Mouse (Mus musculus): ENCODE results near the gene Polr2a. TPM values are rescaled to one million over a fixed set of nuclear protein-coding genes. Genes with fewer than 3 reads are reported as not detected.

Gene Polr2a
- polyA plus RNA-seq, 1 experiment from 2014 or later: 14.0 TPM

DNA sequence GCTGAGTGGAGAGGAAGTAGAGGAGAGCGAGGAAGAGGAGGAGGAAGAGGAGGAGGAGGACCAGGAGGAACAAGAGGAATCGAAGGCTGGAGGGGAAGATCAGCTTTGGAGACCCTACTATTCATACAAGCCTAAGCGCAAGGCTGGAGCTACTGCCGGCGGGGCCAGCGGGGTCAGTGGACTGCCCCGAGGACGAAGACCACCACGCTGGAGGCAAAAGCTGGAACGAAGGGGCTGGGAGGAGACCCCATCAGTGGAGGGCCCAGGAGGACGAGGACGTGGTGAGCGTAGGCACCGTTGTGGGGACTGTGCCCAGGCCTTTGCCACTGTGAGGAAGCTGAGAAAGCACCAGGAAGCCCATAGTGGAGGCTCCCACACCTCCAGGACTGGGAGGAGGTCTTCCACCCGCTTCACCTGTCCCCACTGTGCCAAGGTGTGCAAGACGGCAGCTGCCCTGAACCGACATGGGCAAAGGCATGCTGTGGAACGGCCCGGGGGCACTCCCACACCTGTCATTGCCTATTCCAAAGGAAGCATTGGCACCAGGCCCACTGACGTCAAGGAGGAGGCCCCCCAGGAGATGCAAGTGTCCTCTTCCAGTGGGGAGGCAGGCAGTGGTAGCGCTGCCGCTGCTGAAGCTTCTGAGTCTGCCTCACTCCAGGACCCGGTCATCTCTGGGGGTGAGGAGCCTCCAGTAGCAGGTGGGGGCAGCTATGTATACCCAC is 20.0 kb upstream of the Polr2a start:
- H3K36me3 ChIP-seq (ENCODE audit: control insufficient read depth, insufficient read depth): peaks cover 17% of the 10 kb centered on the region; the same call in 1 of the 2 replicates
- ATAC-seq: no peak
- H3K27ac ChIP-seq (ENCODE audit: low read depth, low read length): no peak overlapping the region
- H3K27me3 ChIP-seq (replicated peaks; ENCODE audit: control insufficient read depth, insufficient read depth, low read length): no peaks in the 10 kb centered on the region
- WGBS: 71% methylated on average over 23 of the region's 23 CpGs
- no peak for TF ChIP-seq CTCF (IDR thresholded peaks at IDR 0.05; ENCODE audit: low read depth)
- no peaks in the 10 kb centered on the region for H3K4me1 ChIP-seq (replicated peaks; ENCODE audit: control insufficient read depth, insufficient read depth, low read length)
- H3K4me2 ChIP-seq (replicated peaks; ENCODE audit: low read depth): no peak overlapping the region
- H3K4me3 ChIP-seq (ENCODE audit: low read depth, low read length): no peak overlapping the region
- no peak overlapping the region for H3K9ac ChIP-seq (ENCODE audit: low read depth, low read length)
- H3K9me3 ChIP-seq (ENCODE audit: control insufficient read depth): no peaks in the 10 kb centered on the region

DNA sequence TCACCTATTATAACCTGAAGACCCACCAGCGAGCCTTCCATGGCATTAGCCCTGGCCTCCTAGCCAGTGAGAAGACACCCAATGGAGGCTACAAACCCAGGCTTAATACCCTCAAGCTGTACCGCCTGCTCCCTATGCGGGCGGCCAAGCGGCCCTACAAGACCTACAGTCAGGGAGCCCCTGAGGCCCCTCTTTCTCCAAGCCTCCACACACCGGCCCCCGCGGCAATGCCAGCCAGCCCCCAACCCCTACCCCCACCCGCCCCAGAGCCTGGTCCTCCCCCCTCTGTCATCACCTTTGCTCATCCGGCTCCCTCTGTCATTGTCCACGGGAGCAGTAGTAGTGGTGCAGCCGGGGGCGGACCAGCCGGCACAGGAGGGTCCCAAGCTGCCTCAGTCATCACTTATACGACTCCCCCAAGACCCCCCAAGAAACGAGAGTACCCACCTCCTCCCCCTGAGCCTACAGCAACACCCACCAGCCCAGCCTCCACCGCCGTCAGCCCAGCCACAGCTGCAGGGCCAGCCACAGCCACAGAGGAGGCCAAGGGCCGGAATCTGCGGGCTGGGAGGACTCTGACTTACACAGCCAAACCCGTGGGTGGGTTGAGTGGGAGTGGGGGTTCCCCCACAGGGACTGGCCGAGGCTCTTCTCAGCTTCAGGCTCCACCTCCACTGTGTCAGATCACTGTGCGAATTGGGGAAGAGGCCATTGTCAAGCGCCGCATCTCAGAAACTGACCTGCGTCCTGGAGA is 19.2 kb upstream of the Polr2a start:
- H3K4me2 ChIP-seq (replicated peaks; ENCODE audit: low read depth): no peak overlapping the region
- H3K4me1 ChIP-seq (replicated peaks; ENCODE audit: control insufficient read depth, insufficient read depth, low read length): no peaks in the 10 kb centered on the region
- no peak overlapping the region for H3K4me3 ChIP-seq (ENCODE audit: low read depth, low read length)
- no peak for TF ChIP-seq CTCF (IDR thresholded peaks at IDR 0.05; ENCODE audit: low read depth)
- no peaks in the 10 kb centered on the region for H3K27me3 ChIP-seq (replicated peaks; ENCODE audit: control insufficient read depth, insufficient read depth, low read length)
- ATAC-seq: no peak
- no peak overlapping the region for H3K9ac ChIP-seq (ENCODE audit: low read depth, low read length)
- no peak overlapping the region for H3K27ac ChIP-seq (ENCODE audit: low read depth, low read length)
- H3K36me3 ChIP-seq (ENCODE audit: control insufficient read depth, insufficient read depth): peaks cover 17% of the 10 kb centered on the region; the same call in 1 of the 2 replicates
- WGBS: 75% methylated on average over 26 of the region's 26 CpGs
- no peaks in the 10 kb centered on the region for H3K9me3 ChIP-seq (ENCODE audit: control insufficient read depth)

DNA sequence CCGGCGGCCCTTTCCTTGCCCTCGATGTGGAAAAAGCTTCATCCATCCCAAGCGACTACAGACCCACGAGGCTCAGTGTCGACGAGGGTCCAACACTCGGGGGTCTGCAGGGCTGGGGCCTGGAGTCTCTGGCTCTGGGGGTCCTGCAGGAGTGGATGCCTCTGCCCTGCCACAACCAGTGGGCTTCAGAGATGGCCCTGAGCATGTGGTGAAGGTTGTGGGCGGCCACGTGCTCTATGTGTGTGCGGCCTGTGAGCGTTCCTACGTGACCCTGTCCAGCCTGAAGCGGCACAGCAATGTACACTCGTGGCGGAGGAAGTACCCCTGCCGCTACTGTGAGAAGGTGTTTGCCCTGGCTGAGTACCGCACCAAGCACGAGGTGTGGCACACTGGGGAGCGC is 18.1 kb upstream of the Polr2a start:
- ATAC-seq: no peak
- no peak for TF ChIP-seq CTCF (IDR thresholded peaks at IDR 0.05; ENCODE audit: low read depth)
- Histone ChIP-seq H3K27ac (ENCODE audit: low read depth, low read length) (no peak overlapping the region), H3K36me3 (ENCODE audit: control insufficient read depth, insufficient read depth) (peaks cover 17% of the 10 kb centered on the region; the same call in 1 of the 2 replicates), H3K9me3 (ENCODE audit: control insufficient read depth) (no peaks in the 10 kb centered on the region), H3K4me1 (replicated peaks; ENCODE audit: control insufficient read depth, insufficient read depth, low read length) (no peaks in the 10 kb centered on the region), H3K4me2 (replicated peaks; ENCODE audit: low read depth) (no peak overlapping the region), H3K9ac (ENCODE audit: low read depth, low read length) (no peak overlapping the region), H3K4me3 (ENCODE audit: low read depth, low read length) (no peak overlapping the region), H3K27me3 (replicated peaks; ENCODE audit: control insufficient read depth, insufficient read depth, low read length) (no peaks in the 10 kb centered on the region)
- 87% methylated on average over 20 of the region's 20 CpGs for WGBS

DNA sequence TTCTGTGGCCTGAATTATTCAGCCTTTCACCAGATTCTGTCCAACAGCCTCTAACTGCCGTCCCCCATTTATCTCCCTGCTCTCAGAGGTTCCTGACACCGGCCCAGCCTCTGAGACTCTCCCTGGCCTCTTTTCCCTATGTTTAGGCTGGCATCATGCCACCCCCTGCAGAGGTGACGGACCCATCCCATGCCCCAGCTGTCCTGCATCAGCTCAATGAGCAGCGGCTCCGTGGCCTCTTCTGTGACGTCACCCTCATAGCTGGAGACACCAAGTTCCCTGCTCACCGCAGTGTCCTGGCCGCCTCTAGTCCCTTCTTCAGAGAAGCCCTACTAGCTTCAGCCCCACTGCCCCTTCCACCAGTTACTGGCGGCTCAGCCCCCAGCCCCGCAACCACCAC is 17.3 kb upstream of the Polr2a start:
- Histone ChIP-seq H3K4me2 (replicated peaks; ENCODE audit: low read depth) (no peak overlapping the region), H3K4me3 (ENCODE audit: low read depth, low read length) (no peak overlapping the region), H3K27ac (ENCODE audit: low read depth, low read length) (no peak overlapping the region), H3K9ac (ENCODE audit: low read depth, low read length) (no peak overlapping the region), H3K27me3 (replicated peaks; ENCODE audit: control insufficient read depth, insufficient read depth, low read length) (no peaks in the 10 kb centered on the region), H3K9me3 (ENCODE audit: control insufficient read depth) (no peaks in the 10 kb centered on the region), H3K4me1 (replicated peaks; ENCODE audit: control insufficient read depth, insufficient read depth, low read length) (no peaks in the 10 kb centered on the region), H3K36me3 (ENCODE audit: control insufficient read depth, insufficient read depth) (peaks cover 21% of the 10 kb centered on the region; the same call in 1 of the 2 replicates)
- 68% methylated on average over 10 of the region's 10 CpGs for WGBS
- no peak for ATAC-seq
- no peak for TF ChIP-seq CTCF (IDR thresholded peaks at IDR 0.05; ENCODE audit: low read depth)

DNA sequence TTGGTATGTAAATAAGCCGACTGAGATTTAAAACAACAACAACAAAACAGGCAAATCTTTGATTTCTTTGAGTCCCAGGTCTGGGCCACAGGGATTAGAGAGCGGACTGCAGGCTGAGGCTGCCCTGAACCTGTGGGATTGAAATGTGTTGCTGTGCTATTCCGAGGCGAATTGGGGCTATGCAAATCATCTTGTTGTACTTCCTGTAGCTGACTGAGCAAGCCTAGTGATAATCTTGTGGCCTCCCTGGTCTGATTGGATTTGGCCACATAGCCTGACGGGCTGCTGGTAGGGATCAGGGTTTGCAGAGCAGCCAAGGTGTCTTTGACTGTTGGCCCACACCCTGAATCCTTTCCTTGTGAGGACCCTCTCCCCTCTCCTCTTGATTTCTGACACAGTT is 16.5 kb upstream of the Polr2a start:
- ATAC-seq: no peak
- no peak overlapping the region for H3K4me2 ChIP-seq (replicated peaks; ENCODE audit: low read depth)
- TF ChIP-seq CTCF (IDR thresholded peaks at IDR 0.05; ENCODE audit: low read depth): no peak
- H3K27me3 ChIP-seq (replicated peaks; ENCODE audit: control insufficient read depth, insufficient read depth, low read length): no peaks in the 10 kb centered on the region
- peaks cover 21% of the 10 kb centered on the region; the same call in 1 of the 2 replicates for H3K36me3 ChIP-seq (ENCODE audit: control insufficient read depth, insufficient read depth)
- H3K4me3 ChIP-seq (ENCODE audit: low read depth, low read length): no peak overlapping the region
- no peaks in the 10 kb centered on the region for H3K4me1 ChIP-seq (replicated peaks; ENCODE audit: control insufficient read depth, insufficient read depth, low read length)
- no peaks in the 10 kb centered on the region for H3K9me3 ChIP-seq (ENCODE audit: control insufficient read depth)
- H3K27ac ChIP-seq (ENCODE audit: low read depth, low read length): no peak overlapping the region
- H3K9ac ChIP-seq (ENCODE audit: low read depth, low read length): no peak overlapping the region
- 64% methylated on average over 5 of the region's 5 CpGs for WGBS

DNA sequence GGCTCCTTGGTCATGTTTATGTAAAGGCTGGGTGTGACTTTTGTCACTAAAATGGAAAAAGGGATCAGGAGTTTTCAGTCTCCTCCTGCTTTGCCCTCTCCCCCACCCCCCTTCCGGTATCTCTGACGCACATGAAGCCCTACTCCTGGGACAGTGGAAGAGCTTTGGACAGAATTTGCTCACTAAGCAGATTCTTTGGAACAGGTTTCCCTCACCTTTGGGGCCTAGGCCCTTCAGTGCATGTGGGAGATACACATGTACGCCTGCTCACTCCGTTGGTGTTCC is 9.1 kb upstream of the Polr2a start:
- Histone ChIP-seq H3K4me2 (replicated peaks; ENCODE audit: low read depth) (peak overlapping the region; percentile 93), H3K4me1 (replicated peaks; ENCODE audit: control insufficient read depth, insufficient read depth, low read length) (no peaks in the 10 kb centered on the region), H3K27ac (ENCODE audit: low read depth, low read length) (0 out of 2 replicates have a peak overlapping the region, but pooled peaks have one; percentile 9), H3K36me3 (ENCODE audit: control insufficient read depth, insufficient read depth) (peaks cover 4% of the 10 kb centered on the region; the same call in 1 of the 2 replicates), H3K9ac (ENCODE audit: low read depth, low read length) (no peak overlapping the region), H3K27me3 (replicated peaks; ENCODE audit: control insufficient read depth, insufficient read depth, low read length) (no peaks in the 10 kb centered on the region), H3K9me3 (ENCODE audit: control insufficient read depth) (no peaks in the 10 kb centered on the region), H3K4me3 (ENCODE audit: low read depth, low read length) (no peak overlapping the region)
- no peak for ATAC-seq
- no peak for TF ChIP-seq CTCF (IDR thresholded peaks at IDR 0.05; ENCODE audit: low read depth)
- WGBS: 51% methylated on average over 4 of the region's 4 CpGs

All from intestine, postnatal 0 days (tissue).